Mouse (Mus musculus): ENCODE data around the gene Olfr1415.
A peak's percentile ranks its signal among the peaks of the same experiment; 100 is the strongest.
"Not testable (repeated sequence)": the region's sequence is repeated elsewhere in the genome, so short reads cannot be mapped to it uniquely, and the experiment has no call there.

Olfr1415 gene

DNA sequence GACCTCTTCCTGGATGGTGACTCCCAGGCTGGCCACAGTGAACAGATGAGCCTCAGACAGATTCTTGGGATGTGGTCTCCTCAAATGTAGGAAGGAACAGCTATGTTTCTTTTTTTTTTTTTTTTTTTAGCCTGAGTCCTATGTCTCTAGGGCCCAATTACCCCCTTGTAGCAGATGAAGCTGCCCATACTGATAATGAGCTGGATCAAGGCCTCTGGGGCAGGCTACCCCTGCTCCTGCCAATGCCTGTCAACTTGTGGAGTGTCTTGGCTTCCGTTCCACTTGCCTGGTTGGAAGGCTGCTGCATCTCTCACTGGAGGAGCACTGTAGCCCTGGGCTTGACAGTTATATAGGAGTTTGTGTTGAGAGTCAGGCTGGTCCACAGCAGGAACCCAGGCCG is at the start of gene Olfr1415:
Olfr1415 (minus strand) TSS at position 101 of the 400 bp plus-strand sequence.
- no peak for DNase-seq (ENCODE audit: low spot score in 2 of 2)

DNA sequence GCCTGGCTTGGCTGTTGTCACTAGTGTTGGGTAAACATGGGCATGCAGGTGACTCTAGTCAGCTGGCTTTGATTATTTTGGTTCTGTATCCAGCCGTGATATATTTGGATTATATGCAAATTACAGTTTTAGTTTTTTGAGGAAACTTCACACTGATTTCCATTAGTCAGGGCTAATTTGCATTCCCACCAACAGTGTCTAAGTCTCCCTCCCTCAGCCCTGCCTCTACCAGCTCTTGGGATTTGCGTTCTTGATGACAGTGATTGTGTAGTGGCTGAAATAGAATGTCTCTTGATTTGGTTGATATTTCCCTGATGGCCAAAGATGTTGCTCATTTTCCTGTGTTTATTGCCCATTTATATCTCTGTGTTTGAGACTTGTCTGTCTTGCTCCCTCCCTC is 43.2 kb upstream of the Olfr1415 start:
- no peak for DNase-seq (ENCODE audit: low spot score in 2 of 2)

DNA sequence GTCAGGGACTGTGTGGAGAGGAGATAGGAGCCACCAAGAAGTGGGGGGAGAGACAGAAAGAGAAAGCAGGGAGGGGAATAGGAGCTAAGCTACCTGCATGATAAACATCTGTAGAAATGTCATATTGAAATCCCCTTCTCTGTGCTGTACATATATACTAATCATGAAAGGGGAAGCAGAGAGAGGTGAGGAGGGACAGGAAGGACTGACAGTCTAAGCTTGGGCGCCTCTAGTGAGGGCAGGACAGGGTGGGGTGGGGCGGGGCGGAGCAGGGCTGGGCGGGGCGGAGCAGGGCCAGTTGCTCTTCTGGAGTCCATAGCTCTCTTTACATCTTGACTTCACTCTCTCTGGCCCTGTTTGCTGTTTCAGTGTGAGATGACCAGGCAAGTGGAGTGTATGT is 41.1 kb upstream of the Olfr1415 start:
- DNase-seq (ENCODE audit: low spot score in 2 of 2), result no peak

DNA sequence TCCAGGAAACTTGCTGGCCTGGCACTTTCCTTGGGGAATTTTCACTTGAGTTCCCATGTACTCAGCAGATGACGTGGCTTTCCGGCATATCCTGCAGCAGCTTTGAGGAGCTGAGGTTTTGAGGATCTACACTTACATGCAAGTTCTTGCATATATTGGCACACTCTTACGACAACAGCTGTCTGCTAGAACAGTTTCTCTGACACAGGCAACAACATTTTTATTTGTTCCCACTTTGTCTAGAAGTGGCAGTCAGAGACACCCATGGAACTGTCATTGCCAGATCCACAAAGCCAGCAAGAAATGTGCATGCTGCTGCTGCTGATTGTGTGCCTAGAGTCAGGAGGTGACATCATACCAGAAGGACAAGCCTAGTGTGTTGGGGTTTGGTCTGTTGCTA is 27.9 kb upstream of the Olfr1415 start:
- DNase-seq (ENCODE audit: low spot score in 2 of 2), result no peak

DNA sequence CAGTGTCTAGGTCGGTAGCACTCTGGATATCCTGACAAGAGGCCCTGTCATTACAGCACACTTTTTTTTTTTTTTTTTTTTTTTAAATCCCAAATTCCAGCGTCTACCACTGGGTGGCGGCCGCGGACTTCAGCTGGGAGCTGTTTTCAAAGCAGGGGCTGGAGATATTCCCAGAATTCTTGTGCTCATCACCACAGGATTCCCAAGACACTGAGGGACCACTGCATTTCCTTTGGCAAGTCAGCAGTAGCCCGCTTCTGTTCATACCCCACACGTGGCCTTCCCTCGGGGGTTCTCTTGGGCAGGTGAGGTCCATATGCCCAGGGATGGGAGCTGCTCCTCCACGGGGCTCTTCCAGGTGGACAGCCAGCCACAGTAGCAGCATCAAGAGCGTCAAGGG is 25.5 kb upstream of the Olfr1415 start:
- DNase-seq (ENCODE audit: low spot score in 2 of 2), result no peak

DNA sequence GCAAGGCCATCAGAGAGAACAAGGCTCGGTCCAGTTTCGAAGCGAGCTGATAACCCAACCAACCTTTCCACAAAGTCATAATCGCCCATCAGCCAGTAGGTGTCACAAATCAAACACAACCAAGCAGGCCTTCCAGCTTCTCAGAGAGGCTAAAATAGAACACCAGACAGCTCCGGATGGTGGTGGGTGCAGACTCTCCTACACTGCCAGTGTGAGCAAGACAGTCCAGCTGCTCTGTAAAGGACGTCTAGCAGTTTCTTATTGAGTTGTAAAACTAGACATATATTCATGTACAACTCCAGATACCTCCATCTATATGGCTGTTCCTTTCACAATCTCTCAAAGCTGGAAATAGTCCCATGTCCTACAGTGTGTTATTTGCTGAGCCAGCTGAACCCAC is 23.1 kb upstream of the Olfr1415 start:
- peak; percentile 56 to 75 for DNase-seq (ENCODE audit: low spot score in 2 of 2)

DNA sequence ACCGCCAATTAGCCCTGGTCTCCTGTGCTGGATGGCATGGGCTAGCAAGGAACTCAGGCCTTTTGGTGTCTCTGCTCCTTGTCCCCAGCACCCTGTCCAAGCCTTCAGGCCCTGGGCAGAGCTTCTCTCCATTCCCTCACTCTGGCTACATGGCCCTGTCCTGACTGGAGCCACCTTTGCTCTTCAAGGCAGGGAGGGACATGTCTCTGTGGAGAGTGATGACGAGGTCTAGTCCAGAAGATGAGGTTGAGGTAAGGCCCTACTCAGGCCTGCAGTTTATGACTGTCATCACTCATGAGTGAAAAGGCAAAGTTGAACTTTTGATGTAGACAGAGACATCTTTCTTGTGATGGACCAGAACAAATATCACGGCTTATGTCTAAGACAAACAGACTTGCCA is 22.7 kb upstream of the Olfr1415 start, which contains the start of gene Olfr1414:
Olfr1414 (minus strand) TSS at position 101 of the 400 bp plus-strand sequence.
- no peak for DNase-seq (ENCODE audit: low spot score in 2 of 2)

DNA sequence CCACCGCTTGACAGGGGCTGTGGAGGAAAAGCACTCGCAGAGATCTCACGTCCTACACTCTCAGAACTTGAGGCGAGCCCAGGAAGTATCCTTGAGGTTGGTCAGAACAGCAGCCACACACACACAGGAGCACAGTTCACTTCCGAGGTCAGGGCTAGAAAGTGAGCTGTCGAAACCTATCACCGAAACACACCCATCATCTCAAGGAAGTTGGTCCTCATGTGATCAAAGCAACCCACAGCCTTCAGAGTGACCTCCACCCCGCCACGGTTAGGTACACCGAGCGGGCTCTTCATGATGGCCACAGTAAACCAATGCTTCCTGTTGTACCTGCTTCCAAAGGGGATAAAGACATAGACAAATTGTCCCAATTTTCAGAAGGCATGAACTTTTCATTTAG is 19.5 kb upstream of the Olfr1415 start:
- no peak for DNase-seq (ENCODE audit: low spot score in 2 of 2)

DNA sequence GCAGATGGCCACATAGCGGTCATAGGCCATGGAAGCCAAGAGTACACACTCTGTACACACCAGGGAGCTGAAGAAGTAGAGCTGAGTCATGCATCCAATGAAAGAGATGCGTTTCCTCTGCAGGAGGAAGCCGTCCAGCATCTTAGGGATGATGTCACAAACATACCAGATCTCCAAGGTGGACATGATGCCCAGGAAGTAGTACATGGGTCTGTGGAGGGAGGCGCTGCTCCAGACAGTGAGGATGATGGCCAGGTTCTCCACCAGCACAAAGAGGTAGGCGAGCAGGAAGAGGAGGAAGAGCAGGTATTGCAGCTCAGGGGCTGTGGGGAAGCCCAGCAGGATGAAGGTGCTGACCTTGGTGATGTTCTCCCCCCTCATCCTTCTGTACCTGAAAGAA is 15.7 kb upstream of the Olfr1415 start:
- DNase-seq (ENCODE audit: low spot score in 2 of 2), result not testable (repeated sequence)

DNA sequence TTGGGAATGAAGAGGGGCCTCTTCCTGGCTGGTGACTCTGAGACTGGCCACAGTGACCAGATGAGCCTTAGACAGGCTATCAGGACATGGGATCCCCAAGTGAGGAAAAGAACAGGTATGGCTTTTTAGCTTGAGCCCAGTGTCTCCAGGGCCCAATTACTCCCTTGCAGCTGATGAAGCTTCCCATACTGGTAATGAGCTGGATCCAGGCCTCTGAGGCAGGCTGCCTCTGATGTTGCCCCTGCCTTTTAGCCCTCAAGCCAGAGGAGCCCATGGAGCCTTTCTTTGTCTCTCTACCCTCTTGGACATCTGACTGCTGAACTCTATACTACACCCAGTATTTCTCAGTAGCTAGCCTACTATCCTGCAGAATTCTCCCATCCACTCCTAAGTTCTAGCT is 10.9 kb downstream of the Olfr1415 start, which contains the start of gene Olfr1416:
Olfr1416 (minus strand) TSS at position 101 of the 400 bp plus-strand sequence.
- no peak for DNase-seq (ENCODE audit: low spot score in 2 of 2)

DNA sequence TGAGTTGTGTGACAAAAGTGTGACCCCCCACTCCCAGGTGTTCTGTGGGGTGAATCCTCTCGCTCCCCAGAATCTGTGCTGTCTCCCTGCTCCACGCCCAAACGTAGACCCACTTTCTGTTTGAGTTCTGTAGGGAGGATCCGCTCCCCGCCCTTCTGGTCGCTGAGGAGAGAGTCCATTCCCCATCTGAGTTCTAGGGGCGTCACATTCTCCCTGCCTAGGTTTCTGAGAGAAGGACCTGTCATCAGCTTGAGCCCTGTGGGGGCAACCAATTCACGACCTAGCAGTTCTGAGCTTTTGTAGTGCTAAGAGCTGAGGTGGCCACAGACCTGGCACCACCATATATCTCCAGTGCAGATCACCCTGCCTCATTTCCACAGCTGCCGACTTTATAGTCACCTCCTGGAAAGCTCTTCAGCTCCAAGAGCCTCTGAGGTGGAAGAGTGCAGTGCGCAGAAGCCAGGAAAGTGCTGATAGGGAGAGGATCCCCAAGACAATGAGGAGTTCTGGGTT is 21.8 kb downstream of the Olfr1415 start:
- no peak for DNase-seq (ENCODE audit: low spot score in 2 of 2)

DNA sequence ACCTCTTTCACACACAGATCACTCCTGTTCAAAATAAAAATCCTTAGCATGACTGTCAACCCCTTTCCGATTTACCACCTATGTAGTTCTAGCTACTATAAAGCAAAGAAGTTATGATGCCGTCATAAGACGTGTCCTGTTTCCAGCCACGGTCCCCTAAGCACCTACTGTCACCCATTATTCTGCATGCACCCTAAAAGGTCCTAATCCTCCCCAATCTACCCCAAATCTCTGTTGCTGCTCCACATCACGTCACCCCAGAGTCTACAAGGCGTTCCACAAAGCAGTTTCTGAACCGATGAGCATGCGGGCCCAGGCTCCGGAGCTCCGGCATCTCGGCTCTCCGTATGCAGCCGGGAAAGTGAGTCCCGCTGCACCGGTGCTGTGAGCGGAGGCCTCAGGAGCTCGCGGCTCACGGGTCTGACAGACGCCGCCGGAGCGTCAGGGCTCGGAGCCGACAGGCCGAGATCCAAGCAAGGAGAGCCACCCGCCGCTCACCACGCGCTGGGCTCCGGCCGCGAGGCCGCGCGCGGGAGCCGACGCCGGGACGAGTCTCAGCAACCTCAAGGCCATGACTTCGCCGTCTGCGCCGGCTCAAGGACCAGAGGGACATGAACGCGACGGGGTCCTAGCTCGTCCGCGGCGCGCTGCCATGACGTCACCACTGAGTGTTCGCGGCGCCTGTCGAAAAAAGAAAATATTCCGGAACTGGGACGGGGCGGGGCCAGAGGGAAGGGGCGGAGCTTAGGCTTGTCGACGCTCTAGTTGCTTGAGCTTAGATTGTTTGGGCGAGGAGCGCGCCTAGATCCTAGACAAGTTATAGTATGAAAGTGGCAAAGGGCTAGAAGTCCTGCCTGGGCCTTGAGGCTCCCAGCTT is 22.5 kb downstream of the Olfr1415 start, which contains the start of gene Ndufa10:
Ndufa10 (minus strand) TSS at position 696 of the 877 bp plus-strand sequence.
- peak; percentile 80 to 88 for DNase-seq (ENCODE audit: low spot score in 2 of 2)

DNA sequence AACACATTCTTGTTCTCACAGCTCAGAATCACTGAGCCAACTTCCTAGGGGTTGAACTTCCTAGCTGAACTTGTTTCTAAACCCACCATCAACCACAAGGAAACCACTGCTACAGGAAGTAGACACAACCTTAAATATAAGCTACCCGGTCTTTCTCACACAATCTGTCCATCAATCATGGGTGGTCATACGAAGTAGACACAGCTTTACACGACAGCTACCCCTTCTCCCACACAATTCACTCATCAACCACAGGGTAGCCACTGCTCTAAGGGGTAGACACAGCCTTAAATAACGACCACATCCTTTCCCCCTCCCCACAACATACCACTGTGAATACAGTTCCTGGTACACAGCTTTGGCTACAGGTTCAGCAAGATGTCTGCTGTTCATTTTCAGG is 27.0 kb downstream of the Olfr1415 start:
- DNase-seq (ENCODE audit: low spot score in 2 of 2), result no peak

DNA sequence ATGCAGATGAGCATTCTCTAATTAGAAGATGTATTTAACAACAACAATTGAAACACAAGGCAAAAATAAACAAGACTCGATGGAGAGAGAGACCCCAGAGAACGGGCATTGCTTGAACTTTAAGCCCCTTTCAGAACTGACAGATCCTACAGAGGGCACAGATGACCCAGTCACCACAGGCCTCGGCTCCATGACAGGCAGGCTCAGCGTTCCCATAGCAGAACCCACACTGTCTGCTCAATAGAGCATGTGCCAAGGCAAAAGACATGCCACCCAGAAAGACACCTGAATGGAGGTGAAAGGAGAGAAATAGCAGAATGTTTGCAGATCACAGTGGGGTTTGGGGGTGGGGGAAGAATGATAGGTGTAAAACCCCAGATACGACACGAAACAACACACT is 37.5 kb downstream of the Olfr1415 start:
- DNase-seq (ENCODE audit: low spot score in 2 of 2), result no peak

DNA sequence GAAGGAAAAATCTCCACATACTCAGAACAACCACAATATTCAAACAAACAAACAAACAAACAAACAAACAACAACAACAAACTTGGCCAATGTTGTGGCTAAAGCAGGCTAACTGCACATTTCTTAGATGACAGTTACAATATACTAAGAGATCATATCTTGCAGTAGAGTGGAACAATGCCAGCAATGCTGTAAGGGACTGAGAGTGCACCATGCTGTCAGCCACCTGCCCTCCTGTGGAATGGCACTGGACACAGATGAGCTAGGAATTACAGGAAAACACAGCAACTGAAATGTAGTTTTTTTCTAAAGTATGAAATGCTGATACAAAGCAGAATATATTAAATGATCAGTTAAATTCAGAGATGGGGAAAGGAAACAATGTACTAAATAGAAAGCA is 38.1 kb downstream of the Olfr1415 start:
- no peak for DNase-seq (ENCODE audit: low spot score in 2 of 2)

DNA sequence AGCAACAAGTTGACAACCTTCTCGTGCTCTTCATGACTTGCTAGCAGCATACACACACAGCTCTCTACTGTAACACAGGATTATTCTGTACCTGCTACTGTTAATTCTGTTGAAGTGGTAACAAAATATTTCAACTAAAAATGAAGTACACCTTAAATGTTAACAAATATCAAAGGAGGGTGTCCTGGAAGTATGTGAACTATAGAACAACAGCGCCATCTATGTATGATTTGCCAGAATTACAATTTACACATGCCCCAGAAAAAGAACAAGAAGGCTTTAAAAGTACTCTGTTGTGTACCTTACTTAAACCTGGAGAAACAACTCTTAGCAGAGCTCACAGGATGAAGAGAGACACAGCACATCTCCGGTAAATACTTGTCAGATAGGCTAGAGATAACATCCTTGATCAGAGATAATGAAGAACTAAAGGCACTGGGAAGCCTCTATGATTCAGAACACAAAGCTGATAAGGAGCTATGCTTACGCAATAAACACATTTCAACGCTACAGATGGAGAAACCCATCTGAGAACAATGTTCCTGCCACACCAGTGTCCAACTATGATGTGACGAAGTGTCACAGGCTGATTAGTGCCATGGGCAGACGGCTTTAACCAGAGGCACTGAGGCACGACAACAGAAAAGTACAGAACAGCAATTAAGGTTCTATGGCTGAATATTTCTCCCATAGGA is 42.0 kb downstream of the Olfr1415 start:
- no peak for DNase-seq (ENCODE audit: low spot score in 2 of 2)

DNA sequence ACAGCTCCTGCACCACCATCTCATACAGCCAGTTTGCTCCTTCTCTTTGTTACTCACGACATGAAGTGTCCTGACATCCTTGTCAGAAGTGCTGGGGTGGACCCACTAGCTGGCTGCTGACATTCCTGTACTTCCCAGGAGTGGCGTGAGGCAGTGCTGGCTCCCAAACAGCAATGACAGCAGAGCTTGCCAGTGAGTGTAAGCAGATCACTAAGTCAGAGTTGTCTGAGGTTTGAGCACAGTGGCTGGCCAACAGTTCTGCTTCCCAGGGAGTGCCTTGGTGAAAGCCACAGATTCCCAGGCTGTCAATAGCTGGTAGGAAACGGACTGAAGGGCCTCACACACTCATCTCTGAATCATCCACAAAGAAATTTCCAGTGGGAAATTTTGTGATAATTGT is 47.6 kb downstream of the Olfr1415 start:
- no peak for DNase-seq (ENCODE audit: low spot score in 2 of 2)

DNA sequence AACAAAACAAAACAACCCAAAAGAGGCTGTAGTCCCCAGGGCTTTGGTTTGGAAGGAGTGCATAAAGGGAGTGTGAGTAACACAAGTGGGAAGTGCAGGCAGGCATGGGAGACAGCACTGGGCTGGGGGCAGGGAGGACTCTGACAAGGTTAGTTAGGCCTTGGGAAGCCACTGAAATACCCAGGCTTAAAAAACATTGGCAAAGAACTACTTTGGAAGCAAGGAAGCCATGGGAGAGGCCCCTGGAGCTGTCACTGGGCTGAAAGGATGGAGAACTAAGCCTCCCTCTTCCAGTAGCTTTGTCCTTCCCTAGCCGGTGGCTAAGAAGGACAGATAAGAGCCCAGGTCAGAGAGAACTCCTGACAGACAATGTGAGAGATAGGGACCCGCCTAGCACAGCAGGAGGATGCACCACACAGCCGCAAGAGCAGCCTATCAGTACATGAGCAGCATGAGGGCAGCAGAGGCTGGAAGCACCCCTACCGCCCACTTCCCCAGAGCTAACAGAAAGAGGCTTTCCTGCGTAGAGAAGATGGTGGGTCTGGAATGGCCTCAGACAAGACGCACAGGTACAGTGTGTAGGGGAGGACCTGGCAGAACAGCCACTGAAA is 54.3 kb downstream of the Olfr1415 start:
- DNase-seq (ENCODE audit: low spot score in 2 of 2), result no peak

DNA sequence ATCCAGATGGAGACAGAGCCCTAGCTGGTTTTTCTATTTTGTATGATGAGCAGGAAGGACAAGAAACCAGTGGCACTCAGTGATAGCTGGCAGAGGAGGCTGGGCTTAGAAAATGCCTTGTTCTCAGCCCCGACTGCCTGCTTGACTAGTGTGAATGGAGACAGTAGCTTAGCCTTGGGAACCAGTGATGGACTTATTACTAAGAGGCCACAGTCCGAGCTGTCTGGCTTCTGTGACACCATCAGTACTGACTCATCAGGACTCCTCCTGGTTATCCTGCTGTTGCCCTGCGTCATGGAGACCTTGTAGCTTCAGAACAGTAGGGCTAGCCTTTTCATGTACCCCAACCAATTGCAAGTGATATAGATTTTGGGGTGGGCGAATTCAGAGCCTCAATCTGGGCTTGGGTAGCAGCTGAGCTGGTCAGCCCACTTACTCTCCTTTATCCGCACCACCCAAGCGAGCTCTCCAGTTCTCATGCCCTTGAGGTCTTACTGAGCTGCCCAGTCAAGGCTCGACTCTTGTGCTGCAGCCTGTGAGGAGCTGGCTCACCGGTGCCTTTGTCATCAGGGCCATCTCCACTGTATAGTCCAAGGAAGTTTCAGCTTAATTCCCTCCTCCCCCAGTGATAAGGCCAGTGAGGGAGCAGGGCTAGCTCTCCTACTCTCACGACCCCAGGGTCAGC is 55.7 kb downstream of the Olfr1415 start:
- no peak for DNase-seq (ENCODE audit: low spot score in 2 of 2)
